Mouse (Mus musculus) myocyte (in vitro differentiated cells): ENCODE results near the gene Gm11214.

Experiments
- CEBPB ChIP-seq: IDR thresholded peaks from 2 replicates; pipeline ENCODE4 v1.6.1; 2011; ENCODE audit warnings: mild to moderate bottlenecking, moderate library complexity; ENCODE audit not compliant: poor library complexity, insufficient read depth, severe bottlenecking
- E2F4 ChIP-seq: IDR thresholded peaks from one replicate; pipeline ENCODE4 v1.6.1; 2011; ENCODE audit warnings: mild to moderate bottlenecking, control low read depth, moderate library complexity; ENCODE audit not compliant: insufficient read depth
- MAX ChIP-seq: IDR thresholded peaks from one replicate; pipeline ENCODE4 v1.6.1; 2011; ENCODE audit warnings: low read depth, mild to moderate bottlenecking, control low read depth
- MYOD1 ChIP-seq, 3 experiments: IDR thresholded peaks; one replicate each; pipeline ENCODE4 v1.6.1; 2011; ENCODE audit warnings: control low read depth in 2 of 3, low read depth in 2 of 3, mild to moderate bottlenecking in 2 of 3, moderate library complexity in 1 of 3; ENCODE audit not compliant: insufficient read length in 2 of 3, control insufficient read depth in 1 of 3
- POLR2A ChIP-seq: IDR thresholded peaks from one replicate; pipeline ENCODE4 v1.6.1; 2011; ENCODE audit warnings: low read depth, mild to moderate bottlenecking, control low read depth, moderate library complexity; ENCODE audit not compliant: insufficient read length
- SRF ChIP-seq: IDR thresholded peaks from one replicate; pipeline ENCODE4 v1.6.1; 2011; ENCODE audit warnings: low read depth; ENCODE audit not compliant: control insufficient read depth, insufficient read length
- TCF12 ChIP-seq: IDR thresholded peaks from one replicate; pipeline ENCODE4 v1.6.1; 2011; ENCODE audit warnings: mild to moderate bottlenecking, control low read depth; ENCODE audit not compliant: poor library complexity, insufficient read depth, severe bottlenecking
- TCF3 ChIP-seq: IDR thresholded peaks from one replicate; pipeline ENCODE4 v1.6.1; 2011; ENCODE audit warnings: low read depth, control low read depth; ENCODE audit not compliant: insufficient read length
- USF1 ChIP-seq: IDR thresholded peaks from one replicate; pipeline ENCODE4 v1.6.1; 2011; ENCODE audit warnings: low read depth, mild to moderate bottlenecking, control low read depth, moderate library complexity

DNA sequence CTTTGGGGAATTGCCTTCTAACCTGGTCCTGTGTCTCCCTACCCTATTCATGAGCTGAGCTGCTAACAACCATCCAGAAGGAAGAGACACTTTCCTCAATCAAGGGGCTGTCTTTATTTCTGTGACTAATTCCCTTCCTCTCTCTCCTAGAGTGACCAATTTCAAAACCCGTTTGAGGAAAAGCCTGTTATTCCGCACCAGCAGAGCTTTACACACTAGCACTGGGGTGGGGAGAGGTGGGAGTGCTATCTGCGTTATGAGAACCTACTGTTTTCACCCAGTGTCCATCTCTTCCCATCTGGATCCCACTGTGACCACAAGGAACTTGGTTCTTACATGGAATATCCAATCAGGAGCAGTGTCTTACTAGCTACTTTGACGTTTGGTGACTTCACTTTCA, 4.1 kb downstream of the Gm11214 start:
- TF ChIP-seq SRF (no peak), TCF3 (no peak), MAX (no peak), USF1 (no peak), CEBPB (no peak), TCF12 (no peak), POLR2A (no peak), MYOD1 (IDR thresholded peaks at IDR 0.05; ENCODE audit: control insufficient read depth in 1 of 3, insufficient read length in 2 of 3, low read depth in 2 of 3) (no peak), E2F4 (no peak)
